In genomic region chr19:40992517-40993044, GRCm38 (mm10) we compare ENCODE assay signal across 18 mouse cellular contexts. TPM values are rescaled to one million over a fixed set of nuclear protein-coding genes. Genes with fewer than 3 reads are reported as not detected.
DNase-seq lines count a peak whose midpoint lies in the region; ATAC-seq and TF ChIP-seq lines count a peak whose summit lies in the region.
"Had no signal": no experiment of that assay in that cellular context is flagged by ENCODE, and none has a peak within 500 bp of the region (broad histone marks: within the 10 kb centered on the region; RNA-seq: fewer than 3 reads in every experiment).

No protein-coding gene starts in this region.

- H3K36me3 ChIP-seq in heart, embryonic 10.5 days: no peaks in the 10 kb centered on the region
- H3K36me3 ChIP-seq in liver, embryonic 11.5 days (ENCODE audit: control insufficient read depth, insufficient read depth, low read length): no peaks in the 10 kb centered on the region
- no peaks in the 10 kb centered on the region for H3K36me3 ChIP-seq in intestine, postnatal 0 days (ENCODE audit: control insufficient read depth, insufficient read depth)
- H3K36me3 ChIP-seq: embryonic facial prominence, embryonic 13.5 days; forebrain, embryonic 10.5 days; limb, embryonic 10.5 days; liver, embryonic 15.5 days; midbrain, embryonic 10.5 days had no signal

- no peak for TF ChIP-seq CTCF in bone marrow macrophage, adult 2 months (IDR thresholded peaks at IDR 0.05; ENCODE audit: low read depth, low read length)
- TF ChIP-seq CTCF in intestine, postnatal 0 days (IDR thresholded peaks at IDR 0.05; ENCODE audit: low read depth): no peak

- H3K9me3 ChIP-seq in heart, embryonic 10.5 days: no peaks in the 10 kb centered on the region
- H3K9me3 ChIP-seq in liver, embryonic 11.5 days (ENCODE audit: control insufficient read depth, low read length): no peaks in the 10 kb centered on the region
- H3K9me3 ChIP-seq in intestine, postnatal 0 days (ENCODE audit: control insufficient read depth): no peaks in the 10 kb centered on the region
- H3K9me3 ChIP-seq: embryonic facial prominence, embryonic 13.5 days; forebrain, embryonic 10.5 days; limb, embryonic 10.5 days; liver, embryonic 15.5 days; midbrain, embryonic 10.5 days had no signal

- no peak for TF ChIP-seq POLR2A in bone marrow macrophage, adult 2 months (IDR thresholded peaks at IDR 0.05; ENCODE audit: borderline replicate concordance, low read depth, low read length)

- H3K27ac ChIP-seq in heart, embryonic 10.5 days: no peak overlapping the region
- no peak overlapping the region for H3K27ac ChIP-seq in liver, embryonic 11.5 days (ENCODE audit: low read depth, low read length)
- peak overlapping the region; percentile 99 for H3K27ac ChIP-seq in bone marrow macrophage, adult 2 months (ENCODE audit: insufficient read depth, low read depth, low read length)
- H3K27ac ChIP-seq in intestine, postnatal 0 days (ENCODE audit: low read depth, low read length): no peak overlapping the region
- H3K27ac ChIP-seq: embryonic facial prominence, embryonic 13.5 days; forebrain, embryonic 10.5 days; hindbrain, embryonic 14.5 days; limb, embryonic 10.5 days; liver, embryonic 15.5 days; midbrain, embryonic 10.5 days had no signal

- no peak overlapping the region for H3K9ac ChIP-seq in liver, embryonic 11.5 days (ENCODE audit: low read depth, low read length)
- H3K9ac ChIP-seq in intestine, postnatal 0 days (ENCODE audit: low read depth, low read length): no peak overlapping the region
- H3K9ac ChIP-seq: embryonic facial prominence, embryonic 13.5 days; hindbrain, embryonic 14.5 days; liver, embryonic 15.5 days had no signal

- no peaks in the 10 kb centered on the region for H3K27me3 ChIP-seq in heart, embryonic 10.5 days (ENCODE audit: insufficient read depth, poor library complexity, severe bottlenecking)
- no peaks in the 10 kb centered on the region for H3K27me3 ChIP-seq in liver, embryonic 11.5 days (replicated peaks; ENCODE audit: control insufficient read depth, insufficient read depth, low read length)
- H3K27me3 ChIP-seq in intestine, postnatal 0 days (replicated peaks; ENCODE audit: control insufficient read depth, insufficient read depth, low read length): no peaks in the 10 kb centered on the region
- H3K27me3 ChIP-seq: embryonic facial prominence, embryonic 13.5 days had no signal

- no peak for ATAC-seq in liver, embryonic 11.5 days (replicated peaks; ENCODE audit: low FRiP score)
- ATAC-seq in intestine, postnatal 0 days: no peak

- peak; percentile 48 for DNase-seq in heart, embryonic 10.5 days (ENCODE audit: low spot score)
- no peak for DNase-seq in heart, postnatal 4 days
- peak; percentile 3 for DNase-seq in liver, embryonic 11.5 days (ENCODE audit: low spot score)
- no peak for DNase-seq in liver
- DNase-seq in urinary bladder, postnatal 10 days (ENCODE audit: low spot score): no peak
- DNase-seq: adrenal gland, adult 8-10 months; kidney, postnatal 4 days; layer of hippocampus, postnatal 36 days; lung, postnatal 14 days had no signal

- H3K4me3 ChIP-seq in heart, embryonic 10.5 days: no peak overlapping the region
- no peak overlapping the region for H3K4me3 ChIP-seq in liver, embryonic 11.5 days (ENCODE audit: low read depth, low read length)
- peak overlapping the region; percentile 69 for H3K4me3 ChIP-seq in bone marrow macrophage, adult 2 months (ENCODE audit: insufficient read depth, low read length)
- peak overlapping the region; percentile 39 for H3K4me3 ChIP-seq in intestine, postnatal 0 days (ENCODE audit: low read depth, low read length)
- H3K4me3 ChIP-seq: embryonic facial prominence, embryonic 13.5 days; forebrain, embryonic 10.5 days; limb, embryonic 10.5 days; liver, embryonic 15.5 days; midbrain, embryonic 10.5 days had no signal

- 0 out of 2 replicates have a peak, but pooled peaks cover 3% of the 10 kb centered on the region for H3K4me1 ChIP-seq in heart, embryonic 10.5 days
- no peaks in the 10 kb centered on the region for H3K4me1 ChIP-seq in liver, embryonic 11.5 days (replicated peaks; ENCODE audit: control insufficient read depth, insufficient read depth, low read length)
- peaks cover 60% of the 10 kb centered on the region for H3K4me1 ChIP-seq in bone marrow macrophage, adult 2 months (ENCODE audit: control insufficient read depth, insufficient read depth, low read length)
- H3K4me1 ChIP-seq in intestine, postnatal 0 days (replicated peaks; ENCODE audit: control insufficient read depth, insufficient read depth, low read length): peaks cover 4% of the 10 kb centered on the region; the same call in 1 of the 2 replicates

- 74% methylated on average over 8 of the region's 8 CpGs for WGBS in heart, embryonic 10.5 days
- 76% methylated on average over 8 of the region's 8 CpGs for WGBS in liver, embryonic 11.5 days
- 59% methylated on average over 8 of the region's 8 CpGs for WGBS in intestine, postnatal 0 days

- H3K4me2 ChIP-seq in liver, embryonic 11.5 days: no peak overlapping the region
- H3K4me2 ChIP-seq in intestine, postnatal 0 days (replicated peaks; ENCODE audit: low read depth): peak overlapping the region; percentile 68
- H3K4me2 ChIP-seq: hindbrain, embryonic 14.5 days; liver, embryonic 15.5 days had no signal

RNA-seq across cellular contexts. Expression of gene Blnk, which starts 1.8 kb away (rescaled TPM):
- 0.09 and 0.38 TPM in 2 replicates for polyA plus RNA-seq in heart, embryonic 10.5 days (2016; fragmentation: Nextera tagmentation; extraction: Ambion mirVana)
- total RNA-seq in heart, postnatal 4 days (2021): under 1 TPM; 0.27 to 0.55 TPM
- polyA plus RNA-seq in liver, embryonic 11.5 days (2014; fragmentation: Nextera tagmentation; extraction: Ambion mirVana): 0.26 and 0.31 TPM in 2 replicates
- 95.2 and 101 TPM in 2 replicates for polyA plus RNA-seq in bone marrow macrophage, adult 2 months (2012; ENCODE audit: insufficient read depth, insufficient read length, missing spikeins)
- polyA plus RNA-seq in intestine, postnatal 0 days (2015; fragmentation: Nextera tagmentation; extraction: Ambion mirVana): 21.2 and 23.8 TPM in 2 replicates
- total RNA-seq: MEL had no signal

RNA-seq across cellular contexts. Expression of gene Dntt, which starts 36.5 kb away (rescaled TPM):
- polyA plus RNA-seq in heart, embryonic 10.5 days (2016; fragmentation: Nextera tagmentation; extraction: Ambion mirVana): 0.06 TPM in 1 of 2 replicates, not detected in the other
- not detected for total RNA-seq in heart, postnatal 4 days (2021)
- polyA plus RNA-seq in liver, embryonic 11.5 days (2014; fragmentation: Nextera tagmentation; extraction: Ambion mirVana): 0.09 TPM in 1 of 2 replicates, not detected in the other
- not detected in 2 replicates for polyA plus RNA-seq in bone marrow macrophage, adult 2 months (2012; ENCODE audit: insufficient read depth, insufficient read length, missing spikeins)
- not detected in 2 replicates for polyA plus RNA-seq in intestine, postnatal 0 days (2015; fragmentation: Nextera tagmentation; extraction: Ambion mirVana)
- total RNA-seq: adrenal gland, adult 8-10 months; layer of hippocampus, postnatal 36 days; MEL had no signal
- polyA plus RNA-seq: embryonic facial prominence, embryonic 13.5 days; forebrain, embryonic 10.5 days; limb, embryonic 10.5 days; liver, embryonic 15.5 days; midbrain, embryonic 10.5 days had no signal

Comparison
In these comparisons a context has a peak if more than half of its experiments do, and no peak if none do; other contexts are left out.
1. DNase-seq: peak in heart, embryonic 10.5 days (single experiment) and liver, embryonic 11.5 days (single experiment); none in heart, postnatal 4 days (single experiment), liver (single experiment) and urinary bladder, postnatal 10 days (single experiment).
2. H3K4me3 ChIP-seq: peak in bone marrow macrophage, adult 2 months (single experiment) and intestine, postnatal 0 days (single experiment); none in heart, embryonic 10.5 days (single experiment) and liver, embryonic 11.5 days (single experiment).
3. RNA of gene Blnk, which starts 1.8 kb away (polyA plus RNA-seq): 95.2 to 101 TPM in bone marrow macrophage, adult 2 months and 21.2 to 23.8 TPM in intestine, postnatal 0 days; 0.09 to 0.38 TPM in heart, embryonic 10.5 days and 0.26 to 0.31 TPM in liver, embryonic 11.5 days; every median in the first group is over 10 times any median in the second.